Mouse (Mus musculus) midbrain, embryonic 10.5 days (tissue): ENCODE measurements around the gene Olfr410. TPM values are rescaled to one million over a fixed set of nuclear protein-coding genes. Genes with fewer than 3 reads are reported as not detected.

Experiments used
- DNase-seq: peaks from one replicate; pipeline ENCODE4 v3.0.0-alpha.2; 2017; ENCODE audit warnings: low spot score
- H3K27ac ChIP-seq: fragments of 300-500 bp; sonication (generic); replicated peaks from 2 replicates; pipeline ENCODE4 v1.5.1; 2016; ENCODE audit warnings: mild to moderate bottlenecking
- H3K27me3 ChIP-seq: fragments of 300-500 bp; sonication (generic); 2 replicates; pipeline ENCODE4 v1.6.1; 2016; ENCODE audit warnings: low read depth, mild to moderate bottlenecking; ENCODE audit not compliant: poor library complexity, severe bottlenecking
- H3K36me3 ChIP-seq: fragments of 300-500 bp; sonication (generic); 2 replicates; pipeline ENCODE4 v1.6.1; 2016; ENCODE audit warnings: mild to moderate bottlenecking, moderate library complexity
- H3K4me1 ChIP-seq: fragments of 300-500 bp; sonication (generic); 2 replicates; pipeline ENCODE4 v1.6.1; 2016
- H3K4me3 ChIP-seq: fragments of 300-500 bp; sonication (generic); 2 replicates; pipeline ENCODE4 v1.5.1; 2016; ENCODE audit warnings: mild to moderate bottlenecking, moderate library complexity
- H3K9me3 ChIP-seq: fragments of 300-500 bp; sonication (generic); replicated peaks from 2 replicates; pipeline ENCODE4 v1.6.1; 2016; ENCODE audit warnings: mild to moderate bottlenecking
- WGBS: fragments of 180-500 bp; shearing (Covaris S2); methylation state at CpG from one replicate; pipeline ENCODE4 v1.1.7; 2016; 5-methylcytosine and 5-hydroxymethylcytosine counted together
- polyA plus RNA-seq: library from polyadenylated mRNA; unstranded; fragments of >200 nt; fragmentation: Nextera tagmentation; extraction: Ambion mirVana; gene quantifications from 2 replicates; pipeline ENCODE4 v1.2.1, GENCODE M21; 2016

Gene Olfr410
- polyA plus RNA-seq, result not detected in 2 replicates

GRCm38 (mm10) chr11:74337931-74338330 lies at the start of gene Olfr410:
TSS of gene Olfr410 (minus strand) at chr11:74338031.
- Histone ChIP-seq H3K4me1 (no peaks in the 10 kb centered on the region), H3K27ac (no peak within 1 kb of the TSS), H3K36me3 (no peaks in the 10 kb centered on the region), H3K27me3 (no peaks in the 10 kb centered on the region), H3K4me3 (no peak within 1 kb of the TSS), H3K9me3 (no peaks in the 10 kb centered on the region)
- 83% methylated on average over 6 of the region's 6 CpGs for WGBS
- no peak for DNase-seq

- no peaks in the 10 kb centered on the region for H3K4me1 ChIP-seq
- no peak for DNase-seq
- H3K27me3 ChIP-seq, result no peaks in the 10 kb centered on the region
- H3K36me3 ChIP-seq, result no peaks in the 10 kb centered on the region
- WGBS, result 85% methylated on average over 5 of the region's 5 CpGs
- H3K9me3 ChIP-seq, result no peaks in the 10 kb centered on the region
- no peak overlapping the region for H3K27ac ChIP-seq
- H3K4me3 ChIP-seq, result no peak overlapping the region
These were observed 49.4 kb upstream of the Olfr410 start for GRCm38 (mm10) chr11:74387203-74387602.

GRCm38 (mm10) chr11:74385674-74386073 lies 47.8 kb upstream of the Olfr410 start:
- no peak overlapping the region for H3K4me3 ChIP-seq
- no peak overlapping the region for H3K27ac ChIP-seq
- no peaks in the 10 kb centered on the region for H3K4me1 ChIP-seq
- no peaks in the 10 kb centered on the region for H3K36me3 ChIP-seq
- DNase-seq, result no peak
- WGBS, result 92% methylated on average over 9 of the region's 9 CpGs
- H3K9me3 ChIP-seq, result no peaks in the 10 kb centered on the region
- no peaks in the 10 kb centered on the region for H3K27me3 ChIP-seq

GRCm38 (mm10) chr11:74379166-74379873 lies 41.5 kb upstream of the Olfr410 start:
- 77% methylated on average over 4 of the region's 4 CpGs for WGBS

GRCm38 (mm10) chr11:74376847-74377246 lies 39.0 kb upstream of the Olfr410 start:
- WGBS, result 79% methylated on average over 3 of the region's 3 CpGs
- Histone ChIP-seq H3K27me3 (no peaks in the 10 kb centered on the region), H3K36me3 (no peaks in the 10 kb centered on the region), H3K9me3 (no peaks in the 10 kb centered on the region), H3K4me1 (0 out of 2 replicates have a peak, but pooled peaks cover 3% of the 10 kb centered on the region), H3K27ac (no peak overlapping the region), H3K4me3 (no peak overlapping the region)
- DNase-seq, result peak; percentile 30

More at GRCm38 (mm10) chr11:74379166-74379873, 41.5 kb upstream of the Olfr410 start:
- Histone ChIP-seq H3K4me3 (no peak overlapping the region), H3K27ac (no peak overlapping the region), H3K27me3 (no peaks in the 10 kb centered on the region), H3K9me3 (no peaks in the 10 kb centered on the region), H3K36me3 (no peaks in the 10 kb centered on the region), H3K4me1 (0 out of 2 replicates have a peak, but pooled peaks cover 3% of the 10 kb centered on the region)
- DNase-seq, result no peak

GRCm38 (mm10) chr11:74371393-74372100 lies 33.7 kb upstream of the Olfr410 start:
- peaks cover 11% of the 10 kb centered on the region for H3K27me3 ChIP-seq

GRCm38 (mm10) chr11:74361769-74362168 lies 23.9 kb upstream of the Olfr410 start, which contains the start of gene Olfr412:
TSS of gene Olfr412 (plus strand) at chr11:74362069.
- Histone ChIP-seq H3K27ac (no peak within 1 kb of the TSS), H3K4me3 (no peak within 1 kb of the TSS), H3K36me3 (no peaks in the 10 kb centered on the region), H3K9me3 (peaks cover 21% of the 10 kb centered on the region; the same call in 1 of the 2 replicates), H3K4me1 (no peaks in the 10 kb centered on the region), H3K27me3 (no peaks in the 10 kb centered on the region)
- WGBS, result 93% methylated on average over 1 of the region's 1 CpGs
- no peak for DNase-seq

More at GRCm38 (mm10) chr11:74371393-74372100, 33.7 kb upstream of the Olfr410 start:
- Histone ChIP-seq H3K9me3 (no peaks in the 10 kb centered on the region), H3K36me3 (no peaks in the 10 kb centered on the region), H3K4me3 (no peak overlapping the region), H3K4me1 (0 out of 2 replicates have a peak, but pooled peaks cover 3% of the 10 kb centered on the region), H3K27ac (no peak overlapping the region)
- 12% methylated on average over 22 of the region's 22 CpGs for WGBS
- DNase-seq, result peak; percentile 81

- WGBS, result 86% methylated on average over 3 of the region's 3 CpGs
- no peak within 1 kb of the TSS for H3K27ac ChIP-seq
- no peak within 1 kb of the TSS for H3K4me3 ChIP-seq
- no peaks in the 10 kb centered on the region for H3K27me3 ChIP-seq
- H3K9me3 ChIP-seq, result peaks cover 9% of the 10 kb centered on the region; the same call in 1 of the 2 replicates
- no peaks in the 10 kb centered on the region for H3K36me3 ChIP-seq
- no peak for DNase-seq
- H3K4me1 ChIP-seq, result no peaks in the 10 kb centered on the region
These were observed 14.7 kb upstream of the Olfr410 start, which contains the start of gene Olfr411 for GRCm38 (mm10) chr11:74352550-74352949. TSS of gene Olfr411 (minus strand) at chr11:74352650.

- no peaks in the 10 kb centered on the region for H3K4me1 ChIP-seq
- H3K27me3 ChIP-seq, result no peaks in the 10 kb centered on the region
- H3K4me3 ChIP-seq, result no peak overlapping the region
- no peak for DNase-seq
- no peak overlapping the region for H3K27ac ChIP-seq
- no peaks in the 10 kb centered on the region for H3K36me3 ChIP-seq
- H3K9me3 ChIP-seq, result peaks cover 3% of the 10 kb centered on the region; the same call in 1 of the 2 replicates
These were observed 9.1 kb downstream of the Olfr410 start for GRCm38 (mm10) chr11:74328781-74329180.

- no peaks in the 10 kb centered on the region for H3K36me3 ChIP-seq
- DNase-seq, result no peak
- H3K27ac ChIP-seq, result no peak overlapping the region
- H3K27me3 ChIP-seq, result no peaks in the 10 kb centered on the region
- no peaks in the 10 kb centered on the region for H3K4me1 ChIP-seq
- no peak overlapping the region for H3K4me3 ChIP-seq
- peaks cover 15% of the 10 kb centered on the region for H3K9me3 ChIP-seq
- 79% methylated on average over 2 of the region's 2 CpGs for WGBS
These were observed 11.8 kb downstream of the Olfr410 start for GRCm38 (mm10) chr11:74326044-74326443.

GRCm38 (mm10) chr11:74287256-74287655 lies 50.6 kb downstream of the Olfr410 start:
- 81% methylated on average over 2 of the region's 2 CpGs for WGBS
- Histone ChIP-seq H3K27ac (no peak overlapping the region), H3K4me1 (no peaks in the 10 kb centered on the region), H3K9me3 (peaks cover 20% of the 10 kb centered on the region), H3K4me3 (no peak overlapping the region), H3K36me3 (no peaks in the 10 kb centered on the region), H3K27me3 (no peaks in the 10 kb centered on the region)
- no peak for DNase-seq

GRCm38 (mm10) chr11:74283436-74283835 lies 54.4 kb downstream of the Olfr410 start, which contains the start of gene Olfr59:
TSS of gene Olfr59 (plus strand) at chr11:74283736.
- Histone ChIP-seq H3K27me3 (no peaks in the 10 kb centered on the region), H3K36me3 (no peaks in the 10 kb centered on the region), H3K27ac (no peak within 1 kb of the TSS), H3K4me3 (no peak within 1 kb of the TSS), H3K4me1 (no peaks in the 10 kb centered on the region), H3K9me3 (peaks cover 21% of the 10 kb centered on the region)
- DNase-seq, result no peak
- WGBS, result 75% methylated on average over 2 of the region's 2 CpGs
